Mouse (Mus musculus) lung, embryonic 14.5 days (tissue): ENCODE data around the gene Gabra4. TPM values are rescaled to one million over a fixed set of nuclear protein-coding genes. Genes with fewer than 3 reads are reported as not detected.
"Not testable (repeated sequence)": the region's sequence is repeated elsewhere in the genome, so short reads cannot be mapped to it uniquely, and the experiment has no call there.

ENCODE experiments used
- ATAC-seq: fragments of 200-750 bp; cut with Nextera tagmentation; 2 replicates; pipeline ENCODE4 v1.8.0; 2017; ENCODE audit warnings: mild to moderate bottlenecking, moderate TSS enrichment, moderate library complexity; ENCODE audit not compliant: insufficient read depth
- DNase-seq: peaks from one replicate; pipeline ENCODE4 v3.0.0-alpha.2; 2015
- H3K27ac ChIP-seq: fragments of 300-500 bp; sonication (generic); 2 replicates; pipeline ENCODE4 v1.5.1; 2014; ENCODE audit warnings: low read depth, mild to moderate bottlenecking, moderate library complexity
- H3K27me3 ChIP-seq: fragments of 300-500 bp; sonication (generic); 2 replicates; pipeline ENCODE4 v1.6.1; 2014; ENCODE audit warnings: low read length, control low read depth; ENCODE audit not compliant: insufficient read depth
- H3K36me3 ChIP-seq: fragments of 300-500 bp; sonication (generic); 2 replicates; pipeline ENCODE4 v1.6.1; 2014; ENCODE audit warnings: control low read depth; ENCODE audit not compliant: insufficient read depth
- H3K4me1 ChIP-seq: fragments of 300-500 bp; sonication (generic); 2 replicates; pipeline ENCODE4 v1.6.1; 2014; ENCODE audit warnings: antibody characterized with exemption, control low read depth; ENCODE audit not compliant: insufficient read depth
- H3K4me2 ChIP-seq: fragments of 300-500 bp; sonication (generic); 2 replicates; pipeline ENCODE4 v1.6.1; 2014; ENCODE audit warnings: mild to moderate bottlenecking
- H3K4me3 ChIP-seq: fragments of 300-500 bp; sonication (generic); 2 replicates; pipeline ENCODE4 v1.5.1; 2014; ENCODE audit warnings: low read depth, low read length
- H3K9ac ChIP-seq: fragments of 300-500 bp; sonication (generic); 2 replicates; pipeline ENCODE4 v1.6.1; 2014
- H3K9me3 ChIP-seq: fragments of 300-500 bp; sonication (generic); 2 replicates; pipeline ENCODE4 v1.6.1; 2016; ENCODE audit warnings: low read depth, low read length, control low read depth
- CTCF ChIP-seq: IDR thresholded peaks from 2 replicates; pipeline ENCODE4 v1.5.1; 2016; ENCODE audit warnings: antibody characterized with exemption, low read depth
- WGBS: fragments of 180-500 bp; shearing (Covaris S2); extraction: QIAGEN DNeasy Blood & Tissue Kit; methylation state at CpG from one replicate; pipeline ENCODE4 v1.1.7; 2014; 5-methylcytosine and 5-hydroxymethylcytosine counted together
- polyA plus RNA-seq: library from polyadenylated mRNA; unstranded; fragments of >200 nt; fragmentation: Nextera tagmentation; extraction: Ambion mirVana; gene quantifications from 2 replicates; pipeline ENCODE4 v1.2.1, GENCODE M21; 2014

Gabra4 gene
- polyA plus RNA-seq, 1 experiment from 2014 or later: 1.6 TPM

DNA sequence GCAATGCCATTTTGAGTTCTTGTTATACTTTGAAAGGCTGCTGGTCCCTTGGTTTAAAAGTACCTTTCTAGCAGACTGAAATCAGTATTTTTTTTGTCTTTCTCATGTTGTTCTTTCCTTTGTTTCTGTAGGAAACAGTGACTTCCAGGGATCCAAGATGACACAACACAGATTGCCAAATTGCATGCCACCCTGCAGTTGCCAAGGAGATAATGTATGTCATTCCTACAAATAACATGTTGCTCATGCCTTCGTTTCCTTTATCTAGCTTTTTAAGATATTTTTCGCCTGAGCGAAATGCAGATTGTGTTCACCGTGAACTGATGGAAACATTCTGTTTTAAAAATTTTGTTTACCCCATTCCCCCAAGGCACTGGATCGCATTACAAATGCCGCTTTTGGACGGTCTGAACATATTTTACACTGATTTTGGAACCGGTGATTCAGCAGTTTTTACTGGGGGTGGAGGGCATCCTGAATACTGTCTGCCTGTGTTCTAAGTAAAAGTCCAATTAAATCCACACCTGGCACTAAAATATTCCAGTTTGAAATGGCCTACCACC lies 53.9 kb downstream of the Gabra4 start:
- DNase-seq (peak; percentile 52), ATAC-seq (no peak)
- Histone ChIP-seq H3K4me1 (no peaks in the 10 kb centered on the region), H3K27ac (no peak overlapping the region), H3K9ac (no peak overlapping the region), H3K9me3 (no peaks in the 10 kb centered on the region), H3K27me3 (no peaks in the 10 kb centered on the region), H3K4me3 (no peak overlapping the region), H3K4me2 (no peak overlapping the region), H3K36me3 (no peaks in the 10 kb centered on the region)
- TF ChIP-seq CTCF: no peak
- WGBS: 45% methylated on average over 8 of the region's 8 CpGs

DNA sequence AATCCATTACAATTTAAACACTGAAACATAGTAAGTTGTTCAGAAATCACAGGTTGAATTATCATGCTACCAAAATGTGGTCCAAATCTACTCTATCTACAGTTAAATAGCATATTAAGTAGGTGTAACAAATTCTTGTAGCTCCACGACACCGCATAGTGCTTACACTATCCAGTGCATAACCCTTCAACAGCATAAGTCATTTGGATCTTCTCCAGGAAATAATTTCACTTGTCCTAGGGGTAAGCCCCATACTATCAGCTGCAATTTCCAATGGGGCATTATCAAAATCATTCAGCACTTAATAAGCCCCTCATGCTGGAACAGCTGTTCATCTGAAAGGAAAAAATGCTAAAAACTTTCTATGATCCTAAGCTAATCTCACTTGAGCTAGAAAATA lies 62.8 kb downstream of the Gabra4 start:
- TF ChIP-seq CTCF: no peak
- 47% methylated on average over 2 of the region's 2 CpGs for WGBS

DNA sequence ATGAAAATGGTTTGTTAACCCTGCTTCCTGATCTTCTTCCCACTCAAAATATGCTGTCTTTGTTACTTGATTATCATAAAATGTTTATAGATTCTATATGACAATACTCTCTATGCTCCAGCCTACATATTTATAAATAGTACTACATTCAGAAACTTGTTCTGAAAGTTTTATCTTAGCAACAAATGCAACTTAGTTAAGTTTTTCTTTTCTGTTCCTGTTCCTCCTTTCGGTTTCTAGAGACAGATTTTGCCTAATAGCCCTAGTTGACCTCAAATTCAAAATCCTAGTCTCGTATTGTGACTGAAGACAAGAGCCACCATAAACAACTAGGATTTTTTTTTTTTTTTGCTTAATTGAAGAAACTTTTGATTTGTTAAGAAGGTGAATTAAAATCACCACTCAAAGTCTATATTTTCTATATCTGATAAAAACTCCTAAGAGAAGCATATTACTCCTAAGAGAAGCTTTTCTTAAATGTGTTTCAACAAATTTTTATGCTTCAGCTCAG lies 64.3 kb downstream of the Gabra4 start:
- no peak for TF ChIP-seq CTCF
- 70% methylated on average over 2 of the region's 2 CpGs for WGBS
- H3K36me3 ChIP-seq: no peaks in the 10 kb centered on the region
- H3K27me3 ChIP-seq: no peaks in the 10 kb centered on the region
- no peak overlapping the region for H3K27ac ChIP-seq
- no peaks in the 10 kb centered on the region for H3K9me3 ChIP-seq
- no peak overlapping the region for H3K4me3 ChIP-seq
- H3K4me2 ChIP-seq: no peak overlapping the region
- no peak overlapping the region for H3K9ac ChIP-seq
- H3K4me1 ChIP-seq: no peaks in the 10 kb centered on the region
- DNase-seq: no peak
- ATAC-seq: no peak

More for the DNA sequence above, 62.8 kb downstream of the Gabra4 start:
- Histone ChIP-seq H3K4me2 (no peak overlapping the region), H3K4me1 (no peaks in the 10 kb centered on the region), H3K27ac (no peak overlapping the region), H3K9ac (no peak overlapping the region), H3K36me3 (no peaks in the 10 kb centered on the region), H3K27me3 (no peaks in the 10 kb centered on the region), H3K9me3 (no peaks in the 10 kb centered on the region), H3K4me3 (no peak overlapping the region)
- DNase-seq: no peak
- ATAC-seq: no peak

DNA sequence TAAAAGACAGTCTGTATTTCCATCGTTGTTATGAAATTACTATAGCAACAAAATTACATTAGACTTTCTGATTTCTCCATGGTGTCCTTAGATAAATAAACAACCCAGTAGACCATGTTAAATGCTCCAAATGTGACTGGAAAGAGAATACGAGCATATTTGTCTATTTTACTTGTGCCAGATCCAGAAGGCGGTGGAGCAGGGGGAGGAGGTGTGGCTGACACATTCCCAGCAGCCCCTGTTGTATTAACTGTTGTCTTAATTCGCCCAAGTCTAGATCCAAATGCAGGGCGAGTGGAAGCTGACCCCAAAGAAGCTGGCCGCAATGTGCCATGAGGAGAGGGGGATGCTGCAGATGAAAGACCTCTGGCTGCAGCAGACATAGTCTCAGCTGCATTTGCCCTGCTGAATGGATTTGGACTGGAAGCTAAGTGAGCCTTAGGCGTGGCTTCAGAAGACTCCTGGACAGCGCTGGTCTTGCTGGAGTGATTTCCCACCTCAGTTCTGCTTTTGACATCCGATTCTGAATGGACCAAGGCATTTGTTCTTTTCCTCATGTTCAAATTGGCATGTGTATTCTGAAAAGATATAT lies 86.4 kb downstream of the Gabra4 start:
- WGBS: 45% methylated on average over 9 of the region's 9 CpGs
- no peak overlapping the region for H3K4me3 ChIP-seq
- DNase-seq: peak; percentile 40
- no peaks in the 10 kb centered on the region for H3K9me3 ChIP-seq
- ATAC-seq: peak; percentile 68; the same call in 1 of the 2 replicates
- H3K27me3 ChIP-seq: no peaks in the 10 kb centered on the region
- H3K4me2 ChIP-seq: no peak overlapping the region
- H3K27ac ChIP-seq: no peak overlapping the region
- no peaks in the 10 kb centered on the region for H3K36me3 ChIP-seq
- H3K9ac ChIP-seq: no peak overlapping the region
- TF ChIP-seq CTCF: no peak
- H3K4me1 ChIP-seq: no peaks in the 10 kb centered on the region

DNA sequence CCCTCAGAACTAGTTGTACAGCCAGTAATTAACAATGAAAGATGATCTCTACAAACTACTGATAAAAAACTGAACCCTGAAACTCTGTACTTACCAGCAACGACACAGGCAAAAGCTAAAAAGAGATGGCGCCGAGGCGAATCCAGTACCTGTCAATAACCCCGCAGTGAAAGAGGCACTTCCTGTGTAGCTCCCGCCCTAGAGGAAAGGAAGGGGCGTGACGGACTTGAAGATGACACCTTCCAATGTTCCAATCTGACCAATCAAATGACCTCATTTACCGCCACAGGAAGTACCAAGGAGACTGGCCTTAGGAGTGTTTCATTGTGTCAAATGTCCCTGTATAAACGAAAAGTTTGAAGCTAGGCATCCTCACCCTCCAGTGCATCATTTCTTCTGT lies 110.0 kb downstream of the Gabra4 start, which contains the start of gene Cox7b2:
TSS of gene Cox7b2 (minus strand) at position 127 of the 400 bp plus-strand sequence.
- Histone ChIP-seq H3K4me3 (no peak within 1 kb of the TSS), H3K9me3 (no peaks in the 10 kb centered on the region), H3K4me1 (no peaks in the 10 kb centered on the region), H3K27ac (no peak within 1 kb of the TSS), H3K36me3 (no peaks in the 10 kb centered on the region), H3K27me3 (no peaks in the 10 kb centered on the region), H3K4me2 (no peak within 1 kb of the TSS), H3K9ac (no peak within 1 kb of the TSS)
- ATAC-seq: no peak
- WGBS: 94% methylated on average over 10 of the region's 10 CpGs
- no peak for DNase-seq
- TF ChIP-seq CTCF: no peak

DNA sequence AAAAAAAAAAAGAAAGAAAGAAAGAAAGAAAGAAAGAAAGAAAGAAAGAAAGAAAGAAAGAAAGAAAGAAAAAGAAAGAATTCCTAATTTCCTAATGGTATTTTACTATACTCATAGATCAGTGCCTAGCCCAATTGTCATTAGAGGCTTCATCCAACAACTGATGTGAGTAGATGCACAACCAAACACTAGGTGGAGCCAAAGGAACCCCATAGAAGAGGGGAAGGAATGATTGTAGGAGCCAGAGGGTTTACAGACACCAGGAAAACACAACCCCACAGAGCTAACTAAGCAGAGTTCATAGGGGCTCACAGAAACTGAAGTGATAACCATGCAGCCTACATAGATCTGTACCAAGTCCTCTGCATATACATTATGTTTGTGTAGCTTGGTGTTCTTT lies 112.6 kb downstream of the Gabra4 start:
- Histone ChIP-seq H3K27ac (no peak overlapping the region), H3K4me3 (no peak overlapping the region), H3K36me3 (no peaks in the 10 kb centered on the region), H3K27me3 (no peaks in the 10 kb centered on the region), H3K9me3 (no peaks in the 10 kb centered on the region), H3K4me2 (no peak overlapping the region), H3K4me1 (no peaks in the 10 kb centered on the region), H3K9ac (no peak overlapping the region)
- TF ChIP-seq CTCF: peak; percentile 46
- DNase-seq (peak; percentile 58), ATAC-seq (no peak)

DNA sequence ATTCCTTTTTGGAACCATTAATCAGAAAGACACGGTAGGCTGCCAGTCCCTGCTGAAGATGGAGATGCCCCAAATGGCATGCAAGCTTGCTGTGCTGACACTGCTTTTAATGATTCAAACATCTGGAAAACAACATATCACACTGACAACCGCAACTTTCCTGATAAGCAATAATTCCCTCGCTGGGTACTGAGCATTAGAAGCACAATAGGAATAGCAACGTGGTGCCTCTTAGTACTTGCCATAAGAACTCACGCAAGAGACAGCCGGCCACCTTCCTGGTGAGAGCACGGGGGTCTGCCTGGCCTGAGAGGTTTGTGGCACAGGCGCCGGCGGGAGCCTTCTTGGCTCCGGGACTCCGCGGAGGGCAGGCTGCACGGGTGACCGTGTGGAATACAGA lies 132.6 kb downstream of the Gabra4 start:
- not testable (repeated sequence) for H3K4me3 ChIP-seq, H3K36me3 ChIP-seq, H3K9me3 ChIP-seq, H3K27me3 ChIP-seq, H3K4me1 ChIP-seq, H3K27ac ChIP-seq, H3K4me2 ChIP-seq, H3K9ac ChIP-seq
- ATAC-seq (peak; percentile 54; the same call in 1 of the 2 replicates), DNase-seq (peak; percentile 47)
- WGBS: 57% methylated on average over 10 of the region's 15 CpGs

Other genes with a start within 250 kb of the Gabra4 start
- gene Cox7b2, start 110.1 kb downstream of the Gabra4 start, polyA plus RNA-seq: not detected in 2 replicates
- gene Gabrb1, start 195 bp downstream of the Gabra4 start, polyA plus RNA-seq: 0.24 and 0.27 TPM in 2 replicates